Mouse (Mus musculus): ENCODE measurements around the gene Sptlc3.

GRCm38 (mm10) chr2:139649518-139649917 lies 155.8 kb downstream of the Sptlc3 start:
- TF ChIP-seq CTCF (IDR thresholded peaks at IDR 0.05): no peak
- TF ChIP-seq POLR2A (IDR thresholded peaks at IDR 0.05; ENCODE audit: insufficient read depth, low read depth, low read length): no peak

Data from heart, adult 2 months (tissue).